Mouse (Mus musculus): ENCODE results near the gene Lgr6. TPM values are rescaled to one million over a fixed set of nuclear protein-coding genes. Genes with fewer than 3 reads are reported as not detected.
A peak's percentile ranks its signal among the peaks of the same experiment; 100 is the strongest.
"Not testable (repeated sequence)": the region's sequence is repeated elsewhere in the genome, so short reads cannot be mapped to it uniquely, and the experiment has no call there.

Lgr6 gene
- total and polyA plus RNA-seq, 3 experiments: 12.2 to 21.5 (median 14.4) TPM

DNA sequence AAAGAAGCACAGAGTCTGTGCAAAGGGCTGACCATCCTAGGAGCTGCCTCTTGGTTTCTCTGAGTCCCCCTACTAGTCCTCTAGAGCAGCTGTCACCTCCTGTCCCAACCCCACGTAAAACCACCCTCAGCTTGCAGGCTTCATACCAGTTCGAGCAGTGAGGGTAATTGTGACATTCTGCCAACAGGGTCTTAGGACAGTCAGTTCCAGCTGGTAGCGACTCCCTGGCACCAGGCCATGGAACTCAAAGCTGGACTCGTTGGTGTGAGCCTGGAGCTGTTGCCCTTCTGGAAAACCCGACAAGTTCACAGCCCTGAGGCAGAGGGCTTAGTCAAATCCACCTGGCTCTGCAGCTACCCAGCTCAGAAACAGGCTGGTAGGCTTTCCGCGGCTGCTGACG is 20.9 kb upstream of the Lgr6 start:
- no peak for TF ChIP-seq CTCF (IDR thresholded peaks at IDR 0.05)
- no peak for TF ChIP-seq POLR2A (IDR thresholded peaks at IDR 0.05; ENCODE audit: insufficient read depth, low read depth, low read length)
- TF ChIP-seq EP300 (IDR thresholded peaks at IDR 0.05; ENCODE audit: insufficient read depth, low read depth, low read length): no peak
- H3K79me2 ChIP-seq (replicated peaks; ENCODE audit: control insufficient read depth, insufficient read depth, low read length): no peaks in the 10 kb centered on the region
- no peak overlapping the region for H3K27ac ChIP-seq
- intact Hi-C loops (cut with DNase I): no loop called here
- no peaks in the 10 kb centered on the region for H3K27me3 ChIP-seq (ENCODE audit: control insufficient read depth, insufficient read depth, low read length)
- no peak for DNase-seq
- WGBS: 38% methylated on average over 8 of the region's 8 CpGs
- no peaks in the 10 kb centered on the region for H3K4me1 ChIP-seq (ENCODE audit: control insufficient read depth, insufficient read depth, low read length)
- no peak overlapping the region for H3K9ac ChIP-seq (ENCODE audit: low read depth, low read length)
- no peak overlapping the region for H3K4me3 ChIP-seq
- no peaks in the 10 kb centered on the region for H3K36me3 ChIP-seq (ENCODE audit: control insufficient read depth, insufficient read depth, low read length)

DNA sequence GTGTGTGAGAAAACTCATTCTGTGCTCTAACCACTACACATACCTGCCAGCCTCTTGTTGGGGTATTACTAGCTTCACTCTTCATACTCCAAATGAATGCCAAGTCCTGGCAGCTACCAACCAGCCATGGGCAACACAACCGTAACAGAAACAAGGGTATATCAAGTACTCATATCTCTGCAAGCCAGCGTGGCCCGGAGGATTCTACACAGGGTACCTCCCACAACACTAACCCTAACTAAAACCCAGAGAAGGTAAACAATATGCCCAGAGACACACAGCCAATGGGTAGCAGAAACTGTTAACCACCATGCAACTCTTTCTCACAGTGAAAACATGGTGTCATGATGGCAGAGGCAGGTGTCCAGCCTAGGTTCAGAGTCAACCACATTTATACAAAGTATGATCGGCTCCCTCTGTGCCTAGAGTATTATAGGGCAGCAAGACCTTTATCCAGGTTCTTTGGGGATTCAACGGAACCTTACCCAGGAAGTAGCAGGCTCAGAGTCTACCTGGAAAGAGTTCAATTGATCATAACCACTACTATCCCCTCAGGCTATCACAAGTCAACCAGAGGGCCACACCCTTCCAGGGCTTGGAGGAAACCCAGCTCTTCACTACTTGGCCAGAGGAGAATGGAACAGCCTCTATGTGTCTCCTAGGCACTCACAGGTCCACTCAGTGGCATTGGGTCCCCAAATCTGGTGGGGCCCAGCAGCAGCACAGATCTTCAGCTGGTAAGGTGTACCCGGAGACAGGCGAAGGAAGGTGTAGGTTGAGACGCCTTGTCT is 19.7 kb upstream of the Lgr6 start:
- no peak for DNase-seq
- H3K9ac ChIP-seq (ENCODE audit: low read depth, low read length): no peak overlapping the region
- TF ChIP-seq POLR2A (IDR thresholded peaks at IDR 0.05; ENCODE audit: insufficient read depth, low read depth, low read length) (no peak), EP300 (IDR thresholded peaks at IDR 0.05; ENCODE audit: insufficient read depth, low read depth, low read length) (no peak), CTCF (IDR thresholded peaks at IDR 0.05) (no peak)
- no peaks in the 10 kb centered on the region for H3K79me2 ChIP-seq (replicated peaks; ENCODE audit: control insufficient read depth, insufficient read depth, low read length)
- H3K27me3 ChIP-seq (ENCODE audit: control insufficient read depth, insufficient read depth, low read length): no peaks in the 10 kb centered on the region
- no peaks in the 10 kb centered on the region for H3K4me1 ChIP-seq (ENCODE audit: control insufficient read depth, insufficient read depth, low read length)
- 92% methylated on average over 8 of the region's 8 CpGs for WGBS
- no peak overlapping the region for H3K27ac ChIP-seq
- H3K36me3 ChIP-seq (ENCODE audit: control insufficient read depth, insufficient read depth, low read length): no peaks in the 10 kb centered on the region
- no peak overlapping the region for H3K4me3 ChIP-seq
- intact Hi-C loops (cut with DNase I): no loop called here

DNA sequence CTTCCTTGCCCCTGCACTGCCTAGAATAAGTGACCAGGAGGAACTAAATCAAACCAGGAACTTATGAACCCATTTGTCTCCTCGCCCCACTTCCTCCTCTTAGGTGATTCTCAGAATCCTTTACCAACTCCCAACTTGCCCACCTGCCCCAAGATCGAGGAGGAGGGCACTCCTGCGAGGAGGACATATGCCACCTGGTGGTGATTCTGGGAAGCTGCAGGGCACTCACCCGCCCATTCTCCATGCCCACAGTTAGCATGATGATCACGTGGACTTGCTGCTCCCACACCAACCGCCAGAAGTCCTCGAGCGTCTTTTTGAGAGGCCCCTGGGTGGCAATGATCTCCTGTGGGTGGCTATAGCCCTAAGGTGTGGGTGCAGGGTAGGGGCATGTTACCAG is 7.6 kb upstream of the Lgr6 start:
- Histone ChIP-seq H3K4me3 (no peak overlapping the region), H3K4me1 (ENCODE audit: control insufficient read depth, insufficient read depth, low read length) (no peaks in the 10 kb centered on the region)
- intact Hi-C loops (cut with DNase I): loop anchor here (1.0 to 5.0 kb wide), 2 partner anchors 122 to 255 kb away; no protein-coding TSS in a partner anchor

DNA sequence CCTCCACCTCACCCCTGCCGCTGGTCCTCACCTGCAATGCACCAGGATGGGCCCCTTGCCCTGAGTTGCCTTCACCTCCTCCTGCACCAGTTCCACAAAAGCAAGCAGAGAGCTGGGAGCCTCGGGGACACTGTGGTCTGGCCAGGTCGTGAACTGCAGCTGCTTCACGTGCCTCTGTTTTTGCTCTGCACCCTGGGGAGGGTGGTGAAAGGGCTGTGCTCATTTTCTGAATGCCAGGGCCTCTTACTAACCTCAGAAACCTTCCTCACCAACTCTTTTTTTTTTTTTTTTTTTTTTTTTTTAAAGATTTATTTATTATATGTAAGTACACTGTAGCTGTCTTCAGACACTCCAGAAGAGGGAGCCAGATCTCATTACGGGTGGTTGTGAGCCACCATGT is 6.2 kb upstream of the Lgr6 start:
- not testable (repeated sequence) for DNase-seq; H3K27me3 ChIP-seq (ENCODE audit: control insufficient read depth, insufficient read depth, low read length); H3K4me1 ChIP-seq (ENCODE audit: control insufficient read depth, insufficient read depth, low read length); H3K79me2 ChIP-seq (replicated peaks; ENCODE audit: control insufficient read depth, insufficient read depth, low read length); H3K4me3 ChIP-seq; H3K27ac ChIP-seq; H3K36me3 ChIP-seq (ENCODE audit: control insufficient read depth, insufficient read depth, low read length); H3K9ac ChIP-seq (ENCODE audit: low read depth, low read length)
- intact Hi-C loops (cut with DNase I): loop anchor here (2.0 to 5.0 kb wide), 2 partner anchors 26 to 256 kb away; no protein-coding TSS in a partner anchor
- 63% methylated on average over 5 of the region's 5 CpGs for WGBS

More for the DNA sequence above, 7.6 kb upstream of the Lgr6 start:
- Histone ChIP-seq H3K27me3 (ENCODE audit: control insufficient read depth, insufficient read depth, low read length) (no peaks in the 10 kb centered on the region), H3K36me3 (ENCODE audit: control insufficient read depth, insufficient read depth, low read length) (no peaks in the 10 kb centered on the region), H3K79me2 (replicated peaks; ENCODE audit: control insufficient read depth, insufficient read depth, low read length) (no peaks in the 10 kb centered on the region), H3K9ac (ENCODE audit: low read depth, low read length) (no peak overlapping the region), H3K27ac (no peak overlapping the region)
- TF ChIP-seq POLR2A (IDR thresholded peaks at IDR 0.05; ENCODE audit: insufficient read depth, low read depth, low read length): no peak
- TF ChIP-seq EP300 (IDR thresholded peaks at IDR 0.05; ENCODE audit: insufficient read depth, low read depth, low read length): no peak
- peak; percentile 88 for TF ChIP-seq CTCF (IDR thresholded peaks at IDR 0.05)
- peak in 1 of 2 experiments; percentile 31 for DNase-seq
- WGBS: 9% methylated on average over 8 of the region's 8 CpGs

DNA sequence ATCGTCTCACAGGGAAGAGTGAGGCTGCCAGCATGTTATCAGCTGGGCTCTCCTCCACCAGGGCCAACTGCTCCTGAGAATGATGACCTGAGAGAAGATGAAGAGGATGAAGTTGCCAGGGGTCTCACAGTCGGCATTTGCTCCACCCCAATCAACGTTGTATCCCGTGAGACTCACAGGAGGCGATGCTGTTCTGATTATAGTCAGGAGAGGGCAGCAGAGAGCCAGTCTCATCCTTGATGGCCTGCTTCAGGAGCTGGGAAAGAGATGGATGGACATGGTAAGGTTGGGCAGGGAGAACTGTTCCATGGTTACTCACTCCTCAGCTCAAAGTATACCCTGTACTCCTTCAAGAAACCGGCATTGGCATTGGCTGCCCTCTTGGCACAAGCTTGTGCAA is 5.0 kb upstream of the Lgr6 start:
- TF ChIP-seq POLR2A (IDR thresholded peaks at IDR 0.05; ENCODE audit: insufficient read depth, low read depth, low read length): no peak
- TF ChIP-seq CTCF (IDR thresholded peaks at IDR 0.05): peak; percentile 99
- H3K27ac ChIP-seq: no peak overlapping the region
- H3K27me3 ChIP-seq (ENCODE audit: control insufficient read depth, insufficient read depth, low read length): no peaks in the 10 kb centered on the region
- no peaks in the 10 kb centered on the region for H3K79me2 ChIP-seq (replicated peaks; ENCODE audit: control insufficient read depth, insufficient read depth, low read length)
- no peak overlapping the region for H3K4me3 ChIP-seq
- peaks cover 1% of the 10 kb centered on the region for H3K4me1 ChIP-seq (ENCODE audit: control insufficient read depth, insufficient read depth, low read length)
- intact Hi-C loops (cut with DNase I): loop anchor here (2.0 to 5.0 kb wide), 2 partner anchors 27 to 257 kb away; no protein-coding TSS in a partner anchor
- no peak overlapping the region for H3K9ac ChIP-seq (ENCODE audit: low read depth, low read length)
- 14% methylated on average over 6 of the region's 6 CpGs for WGBS
- no peaks in the 10 kb centered on the region for H3K36me3 ChIP-seq (ENCODE audit: control insufficient read depth, insufficient read depth, low read length)
- DNase-seq: peak; percentile 53 to 79

DNA sequence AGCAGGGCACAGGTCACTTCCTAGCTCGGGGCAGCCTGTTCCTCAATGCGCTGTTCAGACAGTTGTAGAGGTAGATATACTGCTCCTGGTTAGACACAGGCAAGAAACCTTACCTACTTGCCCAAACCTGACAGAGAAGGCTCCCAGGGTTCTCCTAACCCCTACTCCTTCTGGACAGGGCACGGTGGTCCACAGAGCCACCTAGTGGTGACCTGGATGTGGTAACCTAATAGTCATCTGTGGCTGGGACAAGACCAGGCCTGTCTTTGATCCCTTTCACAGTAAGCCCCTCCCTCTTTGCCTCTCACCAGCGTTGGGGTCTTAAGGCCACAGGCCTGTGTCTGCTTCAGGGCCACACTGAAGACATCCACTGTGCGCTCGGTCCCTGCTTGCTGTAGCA is 3.5 kb upstream of the Lgr6 start:
- 40% methylated on average over 6 of the region's 6 CpGs for WGBS
- no peak overlapping the region for H3K27ac ChIP-seq
- no peak overlapping the region for H3K9ac ChIP-seq (ENCODE audit: low read depth, low read length)
- H3K4me3 ChIP-seq: no peak overlapping the region
- peak; percentile 39 to 49 for DNase-seq
- H3K36me3 ChIP-seq (ENCODE audit: control insufficient read depth, insufficient read depth, low read length): no peaks in the 10 kb centered on the region
- peaks cover 1% of the 10 kb centered on the region for H3K4me1 ChIP-seq (ENCODE audit: control insufficient read depth, insufficient read depth, low read length)
- H3K79me2 ChIP-seq (replicated peaks; ENCODE audit: control insufficient read depth, insufficient read depth, low read length): no peaks in the 10 kb centered on the region
- H3K27me3 ChIP-seq (ENCODE audit: control insufficient read depth, insufficient read depth, low read length): no peaks in the 10 kb centered on the region
- intact Hi-C loops (cut with DNase I): loop anchor here (1.0 to 5.0 kb wide), 2 partner anchors 119 to 136 kb away; no protein-coding TSS in a partner anchor
- peak; percentile 79 for TF ChIP-seq CTCF (IDR thresholded peaks at IDR 0.05)
- no peak for TF ChIP-seq POLR2A (IDR thresholded peaks at IDR 0.05; ENCODE audit: insufficient read depth, low read depth, low read length)
